Mouse (Mus musculus) liver, embryonic 14 days (tissue): ENCODE results near the gene Heatr6. TPM values are rescaled to one million over a fixed set of nuclear protein-coding genes. Genes with fewer than 3 reads are reported as not detected.

Source experiments
- polyA plus RNA-seq: library from polyadenylated mRNA; depleted of rRNA; stranded (reverse); fragments of >200 nt; gene quantifications from 2 replicates; pipeline ENCODE4 v1.2.3, GENCODE M21; 2012; rRNA removed

The Heatr6 gene
- polyA plus RNA-seq, result 3.8 and 4.4 TPM in 2 replicates

DNA sequence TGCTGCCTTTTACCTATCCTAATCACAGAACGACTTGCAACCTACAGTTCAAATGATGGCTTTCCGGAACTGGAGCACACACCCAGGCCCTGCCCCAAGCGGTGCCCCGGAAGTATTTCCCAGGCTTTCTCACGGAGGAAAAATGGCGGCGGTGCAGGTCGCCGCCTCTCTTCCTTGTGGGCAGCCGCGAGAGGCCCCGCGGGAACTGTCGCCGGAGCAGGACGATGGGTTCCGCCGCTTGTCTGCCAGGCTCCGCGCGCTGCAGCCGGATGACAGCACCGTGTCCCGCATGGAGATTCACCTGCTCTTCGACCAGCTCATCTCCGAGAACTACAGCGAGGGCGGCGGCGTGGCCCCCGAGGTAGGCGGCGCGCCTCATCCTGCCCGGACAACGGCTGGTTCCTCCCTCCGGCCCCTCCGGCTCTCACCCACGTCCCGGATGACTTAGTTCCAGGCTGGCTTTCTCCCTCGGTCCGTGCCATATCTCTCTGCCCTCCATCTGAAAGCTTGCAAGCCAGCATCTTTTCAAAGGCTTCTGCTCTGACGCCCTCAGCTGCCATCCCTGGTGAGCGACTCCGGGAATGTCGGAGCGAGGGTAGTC, at the start of gene Heatr6:
TSS of gene Heatr6 (plus strand) at position 116 of the 601 bp plus-strand sequence.

GRCm38 (mm10) chr11:83703705-83704104, 49.8 kb upstream of the Heatr6 start, which contains the start of gene Wfdc17:
TSS of gene Wfdc17 (plus strand) at chr11:83703991.

DNA sequence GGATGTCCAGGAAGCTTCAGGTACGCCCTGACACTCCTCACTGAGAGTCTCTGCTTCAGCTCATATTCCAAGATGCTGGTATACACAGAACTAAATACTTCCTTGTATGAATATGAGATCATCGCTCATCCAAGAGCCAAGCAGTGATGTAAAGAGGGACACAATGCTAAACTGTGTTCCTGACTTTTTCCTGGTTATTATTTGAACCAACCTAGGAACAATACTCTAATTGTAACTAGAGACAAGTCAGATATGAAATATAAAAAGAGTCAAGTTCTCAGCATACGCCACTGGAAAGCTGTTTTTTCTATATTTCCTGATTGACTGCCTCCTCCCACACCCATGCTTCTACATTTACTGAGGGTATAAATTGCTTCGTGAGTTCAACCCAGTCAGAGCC, 44.8 kb upstream of the Heatr6 start, which contains the start of gene Wfdc18:
TSS of gene Wfdc18 (plus strand) at position 301 of the 400 bp plus-strand sequence.

DNA sequence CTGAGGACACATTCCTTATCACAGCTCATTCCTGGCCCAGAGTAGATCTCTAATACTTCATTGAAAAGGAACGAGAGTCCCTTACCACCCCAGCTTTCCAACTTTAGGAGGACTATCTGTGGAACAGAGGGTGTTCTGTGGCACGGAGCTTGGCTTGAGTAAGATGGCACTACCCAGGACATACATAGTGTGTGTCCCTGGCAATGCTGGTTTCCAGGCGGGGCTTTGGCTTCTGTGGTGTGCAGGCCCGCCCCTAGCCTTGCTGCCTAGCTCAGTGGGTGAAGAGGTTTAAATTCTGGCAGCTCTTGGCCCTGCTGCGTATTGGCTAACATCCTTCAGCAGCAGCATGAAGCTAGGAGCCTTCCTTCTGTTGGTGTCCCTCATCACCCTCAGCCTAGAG, 6.8 kb upstream of the Heatr6 start, which contains the start of gene Wfdc21:
TSS of gene Wfdc21 (plus strand) at position 260 of the 400 bp plus-strand sequence.

Other genes starting within 250 kb of the Heatr6 start
- gene Heatr9, start 231.5 kb upstream of the Heatr6 start, polyA plus RNA-seq, result not detected in 2 replicates
- 0.29 and 0.35 TPM in 2 replicates for gene Ccl5, start 223.2 kb upstream of the Heatr6 start, polyA plus RNA-seq
- gene Ccl9, start 175.1 kb upstream of the Heatr6 start, polyA plus RNA-seq, result 8.0 and 10.2 TPM in 2 replicates
- 2.4 and 3.8 TPM in 2 replicates for gene Ccl6, start 160.6 kb upstream of the Heatr6 start, polyA plus RNA-seq
- gene Rpl9-ps1, start 108.1 kb upstream of the Heatr6 start, polyA plus RNA-seq, result not detected in 2 replicates
- gene Ccl3, start 104.3 kb upstream of the Heatr6 start, polyA plus RNA-seq, result 0.66 and 1.0 TPM in 2 replicates
- gene Ccl4, start 91.1 kb upstream of the Heatr6 start, polyA plus RNA-seq, result 0.31 and 0.66 TPM in 2 replicates
- gene Wfdc17, start 49.7 kb upstream of the Heatr6 start, polyA plus RNA-seq, result 6.2 and 8.7 TPM in 2 replicates
- 0.11 TPM in 1 of 2 replicates, not detected in the other for gene Wfdc18, start 44.7 kb upstream of the Heatr6 start, polyA plus RNA-seq
- gene Wfdc21, start 6.8 kb upstream of the Heatr6 start, polyA plus RNA-seq, result 4.8 and 7.4 TPM in 2 replicates
- gene Hnf1b, start 96.4 kb downstream of the Heatr6 start, polyA plus RNA-seq, result 1.7 and 1.9 TPM in 2 replicates
- 8.8 and 10.2 TPM in 2 replicates for gene Ddx52, start 188.4 kb downstream of the Heatr6 start, polyA plus RNA-seq
- gene Synrg, start 210.7 kb downstream of the Heatr6 start, polyA plus RNA-seq, result 3.7 and 4.1 TPM in 2 replicates